Mouse (Mus musculus) forebrain, embryonic 12.5 days (tissue): ENCODE data around the gene Grm5. TPM values are rescaled to one million over a fixed set of nuclear protein-coding genes. Genes with fewer than 3 reads are reported as not detected.

Source experiments
- ATAC-seq: fragments of 200-750 bp; cut with Nextera tagmentation; 2 replicates; pipeline ENCODE4 v1.8.0; 2017; ENCODE audit warnings: moderate TSS enrichment; ENCODE audit not compliant: low FRiP score
- H3K27ac ChIP-seq: fragments of 300-500 bp; sonication (generic); 2 replicates; pipeline ENCODE4 v1.5.1; 2016; ENCODE audit warnings: mild to moderate bottlenecking
- H3K27me3 ChIP-seq: fragments of 300-500 bp; sonication (generic); 2 replicates; pipeline ENCODE4 v1.6.1; 2016; ENCODE audit warnings: mild to moderate bottlenecking
- H3K36me3 ChIP-seq: fragments of 300-500 bp; sonication (generic); replicated peaks from 2 replicates; pipeline ENCODE4 v1.6.1; 2016; ENCODE audit warnings: mild to moderate bottlenecking
- H3K4me1 ChIP-seq: fragments of 300-500 bp; sonication (generic); 2 replicates; pipeline ENCODE4 v1.6.1; 2016
- H3K4me2 ChIP-seq: fragments of 300-500 bp; sonication (generic); 2 replicates; pipeline ENCODE4 v1.6.1; 2016; ENCODE audit warnings: mild to moderate bottlenecking, moderate library complexity
- H3K4me3 ChIP-seq: fragments of 300-500 bp; sonication (generic); replicated peaks from 2 replicates; pipeline ENCODE4 v1.5.1; 2016; ENCODE audit warnings: mild to moderate bottlenecking
- H3K9ac ChIP-seq: fragments of 300-500 bp; sonication (generic); 2 replicates; pipeline ENCODE4 v1.6.1; 2016; ENCODE audit warnings: mild to moderate bottlenecking
- H3K9me3 ChIP-seq: fragments of 300-500 bp; sonication (generic); 2 replicates; pipeline ENCODE4 v1.6.1; 2016
- WGBS: fragments of 180-500 bp; shearing (Covaris S2); methylation state at CpG from one replicate; pipeline ENCODE4 v1.1.7; 2016; 5-methylcytosine and 5-hydroxymethylcytosine counted together
- polyA plus RNA-seq: library from polyadenylated mRNA; unstranded; fragments of >200 nt; fragmentation: Nextera tagmentation; extraction: Ambion mirVana; gene quantifications from 2 replicates; pipeline ENCODE4 v1.2.1, GENCODE M21; 2016

Grm5 gene
- polyA plus RNA-seq, 1 experiment from 2014 or later, result 0.95 TPM

- Histone ChIP-seq H3K27me3 (no peaks in the 10 kb centered on the region), H3K27ac (no peak overlapping the region), H3K4me2 (no peak overlapping the region), H3K4me3 (no peak overlapping the region), H3K36me3 (no peaks in the 10 kb centered on the region), H3K4me1 (no peaks in the 10 kb centered on the region), H3K9ac (no peak overlapping the region), H3K9me3 (no peaks in the 10 kb centered on the region)
- WGBS, result 67% methylated on average over 1 of the region's 1 CpGs
- ATAC-seq, result no peak
These were observed 134.7 kb downstream of the Grm5 start for GRCm38 (mm10) chr7:87718631-87719030.

- no peak overlapping the region for H3K9ac ChIP-seq
- no peaks in the 10 kb centered on the region for H3K27me3 ChIP-seq
- no peak for ATAC-seq
- no peak overlapping the region for H3K27ac ChIP-seq
- H3K9me3 ChIP-seq, result no peaks in the 10 kb centered on the region
- no peak overlapping the region for H3K4me2 ChIP-seq
- H3K4me3 ChIP-seq, result no peak overlapping the region
- no peaks in the 10 kb centered on the region for H3K4me1 ChIP-seq
- no peaks in the 10 kb centered on the region for H3K36me3 ChIP-seq
These were observed 150.5 kb downstream of the Grm5 start for GRCm38 (mm10) chr7:87734511-87734910.

GRCm38 (mm10) chr7:87761945-87762344, 178.0 kb downstream of the Grm5 start:
- H3K4me1 ChIP-seq, result peaks cover 2% of the 10 kb centered on the region
- no peak overlapping the region for H3K27ac ChIP-seq
- no peaks in the 10 kb centered on the region for H3K9me3 ChIP-seq
- H3K36me3 ChIP-seq, result no peaks in the 10 kb centered on the region
- H3K4me3 ChIP-seq, result no peak overlapping the region
- 62% methylated on average over 2 of the region's 2 CpGs for WGBS
- no peak overlapping the region for H3K9ac ChIP-seq
- no peaks in the 10 kb centered on the region for H3K27me3 ChIP-seq
- no peak overlapping the region for H3K4me2 ChIP-seq
- no peak for ATAC-seq

- no peaks in the 10 kb centered on the region for H3K27me3 ChIP-seq
- no peaks in the 10 kb centered on the region for H3K36me3 ChIP-seq
- ATAC-seq, result no peak
- no peak overlapping the region for H3K27ac ChIP-seq
- no peak overlapping the region for H3K9ac ChIP-seq
- H3K9me3 ChIP-seq, result no peaks in the 10 kb centered on the region
- 48% methylated on average over 3 of the region's 3 CpGs for WGBS
- peaks cover 2% of the 10 kb centered on the region for H3K4me1 ChIP-seq
- no peak overlapping the region for H3K4me2 ChIP-seq
- H3K4me3 ChIP-seq, result no peak overlapping the region
These were observed 178.4 kb downstream of the Grm5 start for GRCm38 (mm10) chr7:87762376-87762775.

GRCm38 (mm10) chr7:87787560-87787959, 203.6 kb downstream of the Grm5 start:
- no peaks in the 10 kb centered on the region for H3K4me1 ChIP-seq
- no peak overlapping the region for H3K27ac ChIP-seq
- no peak overlapping the region for H3K9ac ChIP-seq
- no peaks in the 10 kb centered on the region for H3K27me3 ChIP-seq
- 88% methylated on average over 1 of the region's 1 CpGs for WGBS
- no peaks in the 10 kb centered on the region for H3K36me3 ChIP-seq
- H3K4me2 ChIP-seq, result no peak overlapping the region
- no peak for ATAC-seq
- no peak overlapping the region for H3K4me3 ChIP-seq
- H3K9me3 ChIP-seq, result no peaks in the 10 kb centered on the region

GRCm38 (mm10) chr7:87788963-87789362, 205.0 kb downstream of the Grm5 start:
- Histone ChIP-seq H3K9ac (no peak overlapping the region), H3K36me3 (no peaks in the 10 kb centered on the region), H3K27ac (no peak overlapping the region), H3K9me3 (no peaks in the 10 kb centered on the region), H3K27me3 (no peaks in the 10 kb centered on the region), H3K4me3 (no peak overlapping the region), H3K4me1 (no peaks in the 10 kb centered on the region), H3K4me2 (no peak overlapping the region)
- ATAC-seq, result no peak

- Histone ChIP-seq H3K4me2 (no peak overlapping the region), H3K27me3 (no peaks in the 10 kb centered on the region), H3K9ac (no peak overlapping the region), H3K4me1 (no peaks in the 10 kb centered on the region), H3K27ac (no peak overlapping the region), H3K9me3 (no peaks in the 10 kb centered on the region), H3K36me3 (no peaks in the 10 kb centered on the region), H3K4me3 (no peak overlapping the region)
- 61% methylated on average over 4 of the region's 4 CpGs for WGBS
- no peak for ATAC-seq
These were observed 209.9 kb downstream of the Grm5 start for GRCm38 (mm10) chr7:87793896-87794295.

GRCm38 (mm10) chr7:87824898-87825297, 240.9 kb downstream of the Grm5 start:
- Histone ChIP-seq H3K4me1 (no peaks in the 10 kb centered on the region), H3K9me3 (no peaks in the 10 kb centered on the region), H3K4me3 (no peak overlapping the region), H3K4me2 (no peak overlapping the region), H3K27ac (no peak overlapping the region), H3K9ac (no peak overlapping the region), H3K27me3 (no peaks in the 10 kb centered on the region), H3K36me3 (no peaks in the 10 kb centered on the region)
- 76% methylated on average over 1 of the region's 1 CpGs for WGBS
- no peak for ATAC-seq

- Histone ChIP-seq H3K27ac (no peak overlapping the region), H3K36me3 (no peaks in the 10 kb centered on the region), H3K4me1 (no peaks in the 10 kb centered on the region), H3K9ac (no peak overlapping the region), H3K9me3 (no peaks in the 10 kb centered on the region), H3K27me3 (no peaks in the 10 kb centered on the region), H3K4me2 (no peak overlapping the region), H3K4me3 (no peak overlapping the region)
- WGBS, result 74% methylated on average over 4 of the region's 4 CpGs
- ATAC-seq, result no peak
These were observed 250.7 kb downstream of the Grm5 start for GRCm38 (mm10) chr7:87834669-87835068.

- WGBS, result 77% methylated on average over 1 of the region's 1 CpGs
- no peaks in the 10 kb centered on the region for H3K9me3 ChIP-seq
These were observed 254.6 kb downstream of the Grm5 start for GRCm38 (mm10) chr7:87838579-87838978.

GRCm38 (mm10) chr7:87843496-87843895, 259.5 kb downstream of the Grm5 start:
- Histone ChIP-seq H3K9me3 (no peaks in the 10 kb centered on the region), H3K27ac (no peak overlapping the region), H3K4me3 (no peak overlapping the region), H3K36me3 (no peaks in the 10 kb centered on the region), H3K4me2 (no peak overlapping the region), H3K9ac (no peak overlapping the region), H3K4me1 (no peaks in the 10 kb centered on the region), H3K27me3 (no peaks in the 10 kb centered on the region)
- ATAC-seq, result no peak

More at GRCm38 (mm10) chr7:87838579-87838978, 254.6 kb downstream of the Grm5 start:
- H3K4me1 ChIP-seq, result no peaks in the 10 kb centered on the region
- no peak overlapping the region for H3K27ac ChIP-seq
- H3K4me3 ChIP-seq, result no peak overlapping the region
- no peak for ATAC-seq
- H3K27me3 ChIP-seq, result no peaks in the 10 kb centered on the region
- no peaks in the 10 kb centered on the region for H3K36me3 ChIP-seq
- no peak overlapping the region for H3K4me2 ChIP-seq
- no peak overlapping the region for H3K9ac ChIP-seq

GRCm38 (mm10) chr7:87846082-87846481, 262.1 kb downstream of the Grm5 start:
- Histone ChIP-seq H3K36me3 (no peaks in the 10 kb centered on the region), H3K4me1 (no peaks in the 10 kb centered on the region), H3K9ac (no peak overlapping the region), H3K27ac (no peak overlapping the region), H3K4me2 (no peak overlapping the region), H3K27me3 (no peaks in the 10 kb centered on the region), H3K9me3 (no peaks in the 10 kb centered on the region), H3K4me3 (no peak overlapping the region)
- ATAC-seq, result no peak

GRCm38 (mm10) chr7:87925956-87926355, 342.0 kb downstream of the Grm5 start:
- Histone ChIP-seq H3K4me3 (no peak overlapping the region), H3K9me3 (no peaks in the 10 kb centered on the region), H3K27me3 (no peaks in the 10 kb centered on the region), H3K4me2 (no peak overlapping the region), H3K36me3 (no peaks in the 10 kb centered on the region), H3K4me1 (no peaks in the 10 kb centered on the region), H3K27ac (no peak overlapping the region), H3K9ac (no peak overlapping the region)
- no peak for ATAC-seq
- 55% methylated on average over 5 of the region's 5 CpGs for WGBS

- Histone ChIP-seq H3K36me3 (no peaks in the 10 kb centered on the region), H3K4me1 (no peaks in the 10 kb centered on the region), H3K4me2 (no peak overlapping the region), H3K27me3 (no peaks in the 10 kb centered on the region), H3K4me3 (no peak overlapping the region), H3K27ac (no peak overlapping the region), H3K9ac (no peak overlapping the region), H3K9me3 (no peaks in the 10 kb centered on the region)
- no peak for ATAC-seq
- 67% methylated on average over 1 of the region's 1 CpGs for WGBS
These were observed 353.4 kb downstream of the Grm5 start for GRCm38 (mm10) chr7:87937415-87937814.
